Mouse (Mus musculus): ENCODE measurements around the gene Proser2. TPM values are rescaled to one million over a fixed set of nuclear protein-coding genes. Genes with fewer than 3 reads are reported as not detected.

Gene Proser2
- total RNA-seq (2021), result 1 to 10 TPM; 1.4 to 2.1 TPM
- long read RNA-seq, experiment 1, full-length matches to known transcripts, result 1 of 1 reads
- long read RNA-seq, experiment 1, partial matches to known transcripts, result 0 of 1 reads
- long read RNA-seq, experiment 1, other reads (novel, unspliced or antisense), result 0 of 1 reads
- long read RNA-seq, experiment 2, full-length matches to known transcripts, result 6 of 6 reads
- long read RNA-seq, experiment 2, partial matches to known transcripts, result 0 of 6 reads
- long read RNA-seq, experiment 2, other reads (novel, unspliced or antisense), result 0 of 6 reads

GRCm38 (mm10) chr2:6129555-6130355, at the start of gene Proser2:
Gene Proser2, minus strand, starts transcription at chr2:6130211.
- Histone ChIP-seq H3K4me3 (peak within 1 kb of the TSS; percentile 93), H3K27ac (peak within 1 kb of the TSS; percentile 84)
- TF ChIP-seq CTCF (IDR thresholded peaks at IDR 0.05), result 0 out of 2 replicates have a peak, but pooled peaks have one; percentile 9
- peak; percentile 91 for DNase-seq
- intact Hi-C loops (cut with DNase I), result no loop called here

- DNase-seq, result no peak
- intact Hi-C loops (cut with DNase I), result no loop called here
These were observed 49.7 kb upstream of the Proser2 start for GRCm38 (mm10) chr2:6179749-6180117.

GRCm38 (mm10) chr2:6178901-6179748, 49.1 kb upstream of the Proser2 start:
- TF ChIP-seq CTCF (IDR thresholded peaks at IDR 0.05), result no peak
- no peak for DNase-seq
- intact Hi-C loops (cut with DNase I), result no loop called here

More at GRCm38 (mm10) chr2:6179749-6180117, 49.7 kb upstream of the Proser2 start:
- no peak for TF ChIP-seq CTCF (IDR thresholded peaks at IDR 0.05)
- H3K4me3 ChIP-seq, result no peak overlapping the region
- H3K27ac ChIP-seq, result no peak overlapping the region

GRCm38 (mm10) chr2:6173013-6173412, 43.0 kb upstream of the Proser2 start:
- Histone ChIP-seq H3K4me3 (no peak overlapping the region), H3K27ac (no peak overlapping the region)
- DNase-seq, result no peak
- intact Hi-C loops (cut with DNase I), result no loop called here
- TF ChIP-seq CTCF (IDR thresholded peaks at IDR 0.05), result no peak

More at GRCm38 (mm10) chr2:6178901-6179748, 49.1 kb upstream of the Proser2 start:
- Histone ChIP-seq H3K27ac (no peak overlapping the region), H3K4me3 (no peak overlapping the region)

- intact Hi-C loops (cut with DNase I), result loop anchor here (5.0 kb wide), 1 partner anchor 156 kb away; no protein-coding TSS in a partner anchor
- Histone ChIP-seq H3K4me3 (no peak overlapping the region), H3K27ac (no peak overlapping the region)
- DNase-seq, result no peak
- TF ChIP-seq CTCF (IDR thresholded peaks at IDR 0.05), result no peak
These were observed 38.5 kb upstream of the Proser2 start for GRCm38 (mm10) chr2:6168560-6168959.

GRCm38 (mm10) chr2:6167843-6168558, 38.0 kb upstream of the Proser2 start:
- Histone ChIP-seq H3K27ac (no peak overlapping the region), H3K4me3 (no peak overlapping the region)
- DNase-seq, result peak; percentile 58
- peak; percentile 97 for TF ChIP-seq CTCF (IDR thresholded peaks at IDR 0.05)
- intact Hi-C loops (cut with DNase I), result loop anchor here (1.0 to 5.0 kb wide), 2 partner anchors 156 to 173 kb away; no protein-coding TSS in a partner anchor

- TF ChIP-seq CTCF (IDR thresholded peaks at IDR 0.05), result no peak
- intact Hi-C loops (cut with DNase I), result loop anchor here (5.0 kb wide), 1 partner anchor 153 kb away; no protein-coding TSS in a partner anchor
- no peak overlapping the region for H3K4me3 ChIP-seq
- no peak for DNase-seq
- no peak overlapping the region for H3K27ac ChIP-seq
These were observed 35.8 kb upstream of the Proser2 start for GRCm38 (mm10) chr2:6165771-6166170.

GRCm38 (mm10) chr2:6164606-6165290, 34.7 kb upstream of the Proser2 start:
- no peak for DNase-seq
- TF ChIP-seq CTCF (IDR thresholded peaks at IDR 0.05), result no peak
- Histone ChIP-seq H3K4me3 (peak overlapping the region; percentile 20), H3K27ac (peak overlapping the region; percentile 10)
- intact Hi-C loops (cut with DNase I), result loop anchor here (5.0 kb wide), 1 partner anchor 152 kb away; no protein-coding TSS in a partner anchor

- intact Hi-C loops (cut with DNase I), result no loop called here
- no peak for TF ChIP-seq CTCF (IDR thresholded peaks at IDR 0.05)
- DNase-seq, result no peak
- H3K4me3 ChIP-seq, result no peak overlapping the region
- no peak overlapping the region for H3K27ac ChIP-seq
These were observed 32.5 kb upstream of the Proser2 start for GRCm38 (mm10) chr2:6162366-6163040.

GRCm38 (mm10) chr2:6159735-6160134, 29.7 kb upstream of the Proser2 start:
- Histone ChIP-seq H3K4me3 (no peak overlapping the region), H3K27ac (no peak overlapping the region)
- intact Hi-C loops (cut with DNase I), result no loop called here

GRCm38 (mm10) chr2:6159219-6159618, 29.2 kb upstream of the Proser2 start:
- Histone ChIP-seq H3K27ac (no peak overlapping the region), H3K4me3 (no peak overlapping the region)
- intact Hi-C loops (cut with DNase I), result no loop called here
- DNase-seq, result no peak
- no peak for TF ChIP-seq CTCF (IDR thresholded peaks at IDR 0.05)

More at GRCm38 (mm10) chr2:6159735-6160134, 29.7 kb upstream of the Proser2 start:
- no peak for TF ChIP-seq CTCF (IDR thresholded peaks at IDR 0.05)
- DNase-seq, result no peak

Data from gastrocnemius, adult 2 months (tissue).